Mouse (Mus musculus): ENCODE measurements around the gene Tmc6.

GRCm38 (mm10) chr11:117797511-117798159 is 15.6 kb upstream of the Tmc6 start, which contains the start of gene 6030468B19Rik:
- no peak for TF ChIP-seq EP300 (IDR thresholded peaks at IDR 0.05; ENCODE audit: low read length)
- TF ChIP-seq POLR2A (IDR thresholded peaks at IDR 0.05; ENCODE audit: low read depth, low read length) = no peak

Data from CH12.LX (cell line).